Mouse (Mus musculus): ENCODE measurements at regions not wholly inside any gene's neighbourhood (a gene's known extent, or its start where the extent isn't known, plus 50 kb on each side); places are given as distances from the start of the nearest gene placed in this dataset.

DNA sequence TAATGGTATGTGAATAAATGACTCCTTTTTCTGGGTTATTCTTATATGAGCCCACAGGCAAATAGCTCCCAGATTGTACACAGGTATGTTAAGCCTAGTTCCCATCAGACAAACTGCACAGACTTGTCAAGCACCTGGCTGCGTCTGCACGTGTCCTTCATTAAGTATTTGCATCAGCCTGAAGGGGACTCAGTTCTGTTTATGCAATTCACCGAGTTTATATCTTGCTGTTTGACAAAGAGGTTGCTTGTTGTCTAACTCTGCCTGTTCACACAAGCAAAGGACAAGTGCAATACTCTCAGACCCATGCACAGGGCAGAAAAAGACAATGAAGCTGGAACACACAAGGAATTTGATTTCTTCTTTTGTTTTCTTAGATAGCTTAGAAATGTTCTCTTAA, 215.2 kb downstream of the Arl4a start:
- TF ChIP-seq CTCF (IDR thresholded peaks at IDR 0.05; ENCODE audit: borderline replicate concordance, control insufficient read depth, extremely low read depth, insufficient read depth, low read length, poor library complexity), result no peak
- no peak for TF ChIP-seq POLR2A (IDR thresholded peaks at IDR 0.05; ENCODE audit: control insufficient read depth, extremely low read depth, insufficient read depth, low read length, poor library complexity)

All from thymus, adult 2 months (tissue).